Mouse (Mus musculus) intestine, postnatal 0 days (tissue): ENCODE data around the gene Rpl7l1. TPM values are rescaled to one million over a fixed set of nuclear protein-coding genes. Genes with fewer than 3 reads are reported as not detected.

ENCODE experiments used
- ATAC-seq: fragments of 200-750 bp; cut with Nextera tagmentation; 2 replicates; pipeline ENCODE4 v1.8.0; 2017; ENCODE audit warnings: mild to moderate bottlenecking, moderate TSS enrichment, moderate library complexity
- H3K27ac ChIP-seq: fragments of 300-500 bp; sonication (generic); 2 replicates; pipeline ENCODE4 v1.5.1; 2014; ENCODE audit warnings: mild to moderate bottlenecking, low read depth, low read length, moderate library complexity
- H3K27me3 ChIP-seq: fragments of 300-500 bp; sonication (generic); replicated peaks from 2 replicates; pipeline ENCODE4 v1.6.1; 2014; ENCODE audit warnings: low read length, mixed read lengths; ENCODE audit not compliant: control insufficient read depth, insufficient read depth
- H3K36me3 ChIP-seq: fragments of 300-500 bp; sonication (generic); 2 replicates; pipeline ENCODE4 v1.6.1; 2014; ENCODE audit warnings: mild to moderate bottlenecking, moderate library complexity; ENCODE audit not compliant: control insufficient read depth, insufficient read depth
- H3K4me1 ChIP-seq: fragments of 300-500 bp; sonication (generic); replicated peaks from 2 replicates; pipeline ENCODE4 v1.6.1; 2014; ENCODE audit warnings: antibody characterized with exemption, low read length, mixed read lengths; ENCODE audit not compliant: control insufficient read depth, insufficient read depth
- H3K4me2 ChIP-seq: fragments of 300-500 bp; sonication (generic); replicated peaks from 2 replicates; pipeline ENCODE4 v1.6.1; 2014; ENCODE audit warnings: low read depth, mild to moderate bottlenecking, moderate library complexity
- H3K4me3 ChIP-seq: fragments of 300-500 bp; sonication (generic); 2 replicates; pipeline ENCODE4 v1.5.1; 2014; ENCODE audit warnings: low read depth, low read length
- H3K9ac ChIP-seq: fragments of 300-500 bp; sonication (generic); 2 replicates; pipeline ENCODE4 v1.6.1; 2014; ENCODE audit warnings: mild to moderate bottlenecking, low read depth, low read length
- H3K9me3 ChIP-seq: fragments of 300-500 bp; sonication (generic); 2 replicates; pipeline ENCODE4 v1.6.1; 2016; ENCODE audit warnings: mixed run types; ENCODE audit not compliant: control insufficient read depth
- CTCF ChIP-seq: sonication (generic); IDR thresholded peaks from 2 replicates; pipeline ENCODE4 v1.5.1; 2016; ENCODE audit warnings: low read depth, mild to moderate bottlenecking, control low read depth, antibody characterized with exemption, moderate library complexity
- WGBS: fragments of 180-500 bp; shearing (Covaris S2); extraction: QIAGEN DNeasy Blood & Tissue Kit; methylation state at CpG from one replicate; pipeline ENCODE4 v1.1.7; 2014; 5-methylcytosine and 5-hydroxymethylcytosine counted together
- polyA plus RNA-seq: library from polyadenylated mRNA; unstranded; fragments of >200 nt; fragmentation: Nextera tagmentation; extraction: Ambion mirVana; gene quantifications from 2 replicates; pipeline ENCODE4 v1.2.1, GENCODE M21; 2015

Rpl7l1 gene
- polyA plus RNA-seq, 1 experiment from 2014 or later = 78.5 TPM

- 83% methylated on average over 13 of the region's 13 CpGs for WGBS
- no peaks in the 10 kb centered on the region for H3K9me3 ChIP-seq
- no peaks in the 10 kb centered on the region for H3K27me3 ChIP-seq
- H3K4me1 ChIP-seq = no peaks in the 10 kb centered on the region
- H3K4me3 ChIP-seq = no peak overlapping the region
- no peak for TF ChIP-seq CTCF
- no peak for ATAC-seq
- H3K36me3 ChIP-seq = peaks cover 26% of the 10 kb centered on the region
- no peak overlapping the region for H3K9ac ChIP-seq
- no peak overlapping the region for H3K4me2 ChIP-seq
- H3K27ac ChIP-seq = no peak overlapping the region
Observed at GRCm38 (mm10) chr17:46816306-46816705, 33.8 kb upstream of the Rpl7l1 start.

GRCm38 (mm10) chr17:46814497-46814896 lies 32.0 kb upstream of the Rpl7l1 start:
- H3K4me1 ChIP-seq = no peaks in the 10 kb centered on the region
- no peak for ATAC-seq
- no peak overlapping the region for H3K9ac ChIP-seq
- no peak overlapping the region for H3K4me3 ChIP-seq
- no peaks in the 10 kb centered on the region for H3K27me3 ChIP-seq
- TF ChIP-seq CTCF = no peak
- no peaks in the 10 kb centered on the region for H3K9me3 ChIP-seq
- H3K27ac ChIP-seq = no peak overlapping the region
- 92% methylated on average over 6 of the region's 6 CpGs for WGBS
- H3K36me3 ChIP-seq = peaks cover 27% of the 10 kb centered on the region
- no peak overlapping the region for H3K4me2 ChIP-seq

- 75% methylated on average over 8 of the region's 8 CpGs for WGBS
- Histone ChIP-seq H3K4me1 (no peaks in the 10 kb centered on the region), H3K4me2 (no peak overlapping the region), H3K9ac (no peak overlapping the region), H3K36me3 (peaks cover 32% of the 10 kb centered on the region), H3K27me3 (no peaks in the 10 kb centered on the region), H3K27ac (no peak overlapping the region), H3K4me3 (no peak overlapping the region), H3K9me3 (no peaks in the 10 kb centered on the region)
- no peak for ATAC-seq
- TF ChIP-seq CTCF = no peak
Observed at GRCm38 (mm10) chr17:46813637-46814036, 31.2 kb upstream of the Rpl7l1 start.

- H3K27me3 ChIP-seq = no peaks in the 10 kb centered on the region
- TF ChIP-seq CTCF = no peak
- no peak overlapping the region for H3K27ac ChIP-seq
- H3K9me3 ChIP-seq = no peaks in the 10 kb centered on the region
- 93% methylated on average over 1 of the region's 1 CpGs for WGBS
- H3K36me3 ChIP-seq = peaks cover 43% of the 10 kb centered on the region
- no peak for ATAC-seq
- no peak overlapping the region for H3K4me2 ChIP-seq
- H3K4me1 ChIP-seq = no peaks in the 10 kb centered on the region
- no peak overlapping the region for H3K4me3 ChIP-seq
- H3K9ac ChIP-seq = no peak overlapping the region
Observed at GRCm38 (mm10) chr17:46812442-46812841, 30.0 kb upstream of the Rpl7l1 start.

- WGBS = 94% methylated on average over 3 of the region's 3 CpGs
- Histone ChIP-seq H3K27ac (no peak overlapping the region), H3K4me2 (no peak overlapping the region), H3K27me3 (no peaks in the 10 kb centered on the region), H3K4me3 (no peak overlapping the region), H3K36me3 (peaks cover 56% of the 10 kb centered on the region), H3K9me3 (no peaks in the 10 kb centered on the region), H3K9ac (no peak overlapping the region), H3K4me1 (no peaks in the 10 kb centered on the region)
- ATAC-seq = no peak
- TF ChIP-seq CTCF = no peak
Observed at GRCm38 (mm10) chr17:46810672-46811071, 28.2 kb upstream of the Rpl7l1 start.

GRCm38 (mm10) chr17:46809131-46809830 lies 26.8 kb upstream of the Rpl7l1 start:
- Histone ChIP-seq H3K36me3 (peaks cover 56% of the 10 kb centered on the region), H3K9ac (no peak overlapping the region), H3K27ac (peak overlapping the region; percentile 35; the same call in 1 of the 2 replicates), H3K4me2 (no peak overlapping the region), H3K27me3 (no peaks in the 10 kb centered on the region), H3K9me3 (no peaks in the 10 kb centered on the region), H3K4me3 (no peak overlapping the region), H3K4me1 (no peaks in the 10 kb centered on the region)
- ATAC-seq = no peak
- WGBS = 76% methylated on average over 6 of the region's 6 CpGs
- TF ChIP-seq CTCF = no peak
